Mouse (Mus musculus) stomach, adult 2 months (tissue): ENCODE data around the gene Myl7. TPM values are rescaled to one million over a fixed set of nuclear protein-coding genes. Genes with fewer than 3 reads are reported as not detected.

ENCODE experiments used
- polyA plus RNA-seq: library from polyadenylated mRNA; depleted of rRNA; stranded (reverse); fragments of >200 nt; gene quantifications from 2 replicates; pipeline ENCODE4 v1.2.3, GENCODE M21; 2012; rRNA removed

Gene Myl7
- 4.4 and 4.5 TPM in 2 replicates for polyA plus RNA-seq

DNA sequence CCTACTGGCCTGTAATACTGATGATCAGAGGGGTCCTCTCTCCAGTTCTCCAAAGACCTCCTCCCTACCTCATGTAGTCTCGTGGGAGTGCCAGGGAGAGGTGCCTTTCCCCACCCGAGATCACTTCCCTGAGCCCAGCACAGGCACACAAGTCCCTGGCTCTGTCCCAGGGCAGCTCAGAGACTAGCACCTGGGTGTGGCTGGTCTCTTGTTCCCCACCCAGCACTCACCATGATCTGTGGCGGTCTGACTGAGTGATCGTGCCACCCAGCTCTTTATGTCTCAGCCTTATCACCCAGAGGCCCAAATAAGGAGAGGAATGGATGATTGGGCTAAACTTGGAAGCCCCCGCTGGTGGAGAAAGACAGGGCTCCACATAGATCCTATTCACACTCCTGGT lies at the start of gene Myl7:
Gene Myl7, minus strand, starts transcription at position 252 of the 400 bp plus-strand sequence.

GRCm38 (mm10) chr11:5877921-5878526 lies 20.6 kb downstream of the Myl7 start, which contains the start of gene Pold2:
Pold2 (minus strand) TSS chr11:5878292.

DNA sequence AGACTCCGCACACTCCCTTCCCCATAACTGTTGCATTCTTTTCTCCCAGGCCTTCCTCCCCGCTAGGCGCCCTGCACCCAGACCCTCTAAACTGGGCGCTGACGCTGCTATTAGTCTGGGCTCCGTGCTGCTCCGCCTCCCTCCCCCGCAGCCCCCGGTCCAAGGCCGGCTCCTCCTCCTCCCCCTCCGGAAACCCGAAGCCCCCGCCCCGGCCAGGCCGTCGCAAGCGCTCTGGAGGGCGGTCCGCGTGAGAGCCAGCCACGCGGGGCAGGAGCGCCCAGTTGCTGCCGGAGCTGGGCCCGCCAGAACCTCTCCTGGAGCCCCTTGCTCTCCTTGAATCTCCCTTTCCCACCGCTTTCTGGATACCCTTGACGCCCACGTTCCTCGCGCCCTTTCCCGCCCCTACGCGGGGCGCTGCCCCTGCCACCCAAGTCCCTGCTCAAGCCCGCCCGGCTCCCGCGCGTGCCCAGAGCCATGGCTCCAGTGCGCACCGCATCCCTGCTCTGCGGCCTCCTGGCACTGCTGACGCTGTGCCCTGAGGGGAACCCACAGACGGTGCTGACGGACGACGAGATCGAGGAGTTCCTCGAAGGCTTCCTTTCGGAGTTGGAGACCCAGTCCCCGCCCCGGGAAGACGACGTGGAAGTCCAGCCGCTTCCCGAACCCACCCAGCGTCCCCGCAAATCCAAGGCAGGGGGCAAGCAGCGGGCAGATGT lies 36.7 kb downstream of the Myl7 start, which contains the start of gene Aebp1:
Gene Aebp1, plus strand, starts transcription at position 270 of the 716 bp plus-strand sequence.

Other genes starting within 250 kb of the Myl7 start
- 283 and 587 TPM in 2 replicates for gene Mrps24, start 183.1 kb downstream of the Myl7 start, polyA plus RNA-seq
- gene Urgcp, start 136.4 kb downstream of the Myl7 start, polyA plus RNA-seq, result 8.8 and 9.2 TPM in 2 replicates
- 46.6 and 46.7 TPM in 2 replicates for gene Dbnl, start 110.3 kb downstream of the Myl7 start, polyA plus RNA-seq
- gene Pgam2, start 95.0 kb downstream of the Myl7 start, polyA plus RNA-seq, result 10.2 and 10.5 TPM in 2 replicates
- 24.3 and 24.6 TPM in 2 replicates for gene Polm, start 60.8 kb downstream of the Myl7 start, polyA plus RNA-seq
- 26.3 and 26.5 TPM in 2 replicates for gene Aebp1, start 36.8 kb downstream of the Myl7 start, polyA plus RNA-seq
- gene Pold2, start 20.5 kb downstream of the Myl7 start, polyA plus RNA-seq, result 82.9 and 84.1 TPM in 2 replicates
- 0.31 and 0.57 TPM in 2 replicates for gene Gck, start 51.3 kb upstream of the Myl7 start, polyA plus RNA-seq
- 31.5 and 33.7 TPM in 2 replicates for gene Ykt6, start 56.9 kb upstream of the Myl7 start, polyA plus RNA-seq
- gene Camk2b, start 167.6 kb upstream of the Myl7 start, polyA plus RNA-seq, result 1.9 and 4.0 TPM in 2 replicates